Mouse (Mus musculus) ES-Bruce4 (cell line): ENCODE data around the gene Ech1. TPM values are rescaled to one million over a fixed set of nuclear protein-coding genes. Genes with fewer than 3 reads are reported as not detected.

Experiments used
- H3K27ac ChIP-seq: 2 replicates; pipeline ENCODE4 v1.5.1; 2012; ENCODE audit warnings: low read length, inconsistent platforms; ENCODE audit not compliant: insufficient read depth
- H3K27me3 ChIP-seq: 2 replicates; pipeline ENCODE4 v1.6.1; 2012; ENCODE audit warnings: mild to moderate bottlenecking, low read length, inconsistent platforms; ENCODE audit not compliant: control insufficient read depth, poor library complexity, insufficient read depth, severe bottlenecking
- H3K36me3 ChIP-seq: 2 replicates; pipeline ENCODE4 v1.6.1; 2012; ENCODE audit warnings: inconsistent platforms, mild to moderate bottlenecking, low read length, moderate library complexity; ENCODE audit not compliant: control insufficient read depth, poor library complexity, insufficient read depth, severe bottlenecking
- H3K4me1 ChIP-seq: one replicate; pipeline ENCODE4 v1.8.1; 2011; ENCODE audit warnings: low read length; ENCODE audit not compliant: control insufficient read depth, insufficient read depth
- H3K4me3 ChIP-seq: 2 replicates; pipeline ENCODE4 v1.5.1; 2011; ENCODE audit warnings: low read depth, mild to moderate bottlenecking, low read length
- H3K9ac ChIP-seq: 2 replicates; pipeline ENCODE4 v1.6.1; 2012; ENCODE audit warnings: low read depth, mild to moderate bottlenecking, inconsistent platforms; ENCODE audit not compliant: poor library complexity, severe bottlenecking
- H3K9me3 ChIP-seq: replicated peaks from 2 replicates; pipeline ENCODE4 v1.6.1; 2012; ENCODE audit warnings: mild to moderate bottlenecking, low read length, inconsistent platforms; ENCODE audit not compliant: control insufficient read depth, poor library complexity, insufficient read depth, severe bottlenecking
- CTCF ChIP-seq: IDR thresholded peaks from one replicate; pipeline ENCODE4 v1.8.1; 2011; ENCODE audit warnings: low read depth, low read length
- polyA plus RNA-seq: library from polyadenylated mRNA; stranded (reverse); fragments of >200 nt; gene quantifications from 2 replicates; pipeline ENCODE4 v1.2.4, GENCODE M21; 2011; ENCODE audit warnings: low read depth; ENCODE audit not compliant: missing spikeins, insufficient read depth, insufficient read length

Gene Ech1
- polyA plus RNA-seq, 1 experiment = 41.3 TPM

GRCm38 (mm10) chr7:28881199-28881598, 56.2 kb downstream of the Ech1 start, which contains the start of gene Capn12:
Gene Capn12, plus strand, starts transcription at chr7:28881422.
- no peak within 1 kb of the TSS for H3K27ac ChIP-seq
- no peak within 1 kb of the TSS for H3K4me3 ChIP-seq
- no peaks in the 10 kb centered on the region for H3K27me3 ChIP-seq
- H3K9ac ChIP-seq = no peak within 1 kb of the TSS
- H3K9me3 ChIP-seq = no peaks in the 10 kb centered on the region
- H3K4me1 ChIP-seq = peaks cover 11% of the 10 kb centered on the region
- no peaks in the 10 kb centered on the region for H3K36me3 ChIP-seq
- TF ChIP-seq CTCF = no peak

Other genes starting within 250 kb of the Ech1 start
- gene Samd4b, start 227.1 kb upstream of the Ech1 start, polyA plus RNA-seq = 86.0 and 94.1 TPM in 2 replicates
- gene Pak4, start 227.0 kb upstream of the Ech1 start, polyA plus RNA-seq = 64.4 and 75.1 TPM in 2 replicates
- 1.4 and 1.8 TPM in 2 replicates for gene Acp7, start 193.9 kb upstream of the Ech1 start, polyA plus RNA-seq
- gene Fbxo27, start 132.4 kb upstream of the Ech1 start, polyA plus RNA-seq = 5.2 and 9.6 TPM in 2 replicates
- 6.7 and 7.0 TPM in 2 replicates for gene Fbxo17, start 108.4 kb upstream of the Ech1 start, polyA plus RNA-seq
- gene Mrps12, start 83.4 kb upstream of the Ech1 start, polyA plus RNA-seq = 53.5 and 60.9 TPM in 2 replicates
- 22.4 and 22.5 TPM in 2 replicates for gene Sars2, start 83.2 kb upstream of the Ech1 start, polyA plus RNA-seq
- gene Ccer2, start 69.0 kb upstream of the Ech1 start, polyA plus RNA-seq = not detected in 2 replicates
- 28.1 and 30.5 TPM in 2 replicates for gene Sirt2, start 58.5 kb upstream of the Ech1 start, polyA plus RNA-seq
- 23.8 and 27.9 TPM in 2 replicates for gene Nfkbib, start 57.7 kb upstream of the Ech1 start, polyA plus RNA-seq
- 24.6 and 28.0 TPM in 2 replicates for gene Rinl, start 36.2 kb upstream of the Ech1 start, polyA plus RNA-seq
- gene Hnrnpl, start 16.7 kb upstream of the Ech1 start, polyA plus RNA-seq = 633 and 662 TPM in 2 replicates
- gene Lgals4, start 8.6 kb downstream of the Ech1 start, polyA plus RNA-seq = 1.9 and 2.4 TPM in 2 replicates
- gene Lgals7, start 38.6 kb downstream of the Ech1 start, polyA plus RNA-seq = not detected in 2 replicates
- 0.21 and 0.33 TPM in 2 replicates for gene Capn12, start 56.2 kb downstream of the Ech1 start, polyA plus RNA-seq
- 318 and 324 TPM in 2 replicates for gene Actn4, start 137.1 kb downstream of the Ech1 start, polyA plus RNA-seq
- 409 and 413 TPM in 2 replicates for gene Eif3k, start 156.6 kb downstream of the Ech1 start, polyA plus RNA-seq
- gene Map4k1, start 156.8 kb downstream of the Ech1 start, polyA plus RNA-seq = 33.2 and 36.3 TPM in 2 replicates